Mouse (Mus musculus) erythroblast, embryonic 14.5 days (primary cell): ENCODE data around the gene Pon1. TPM values are rescaled to one million over a fixed set of nuclear protein-coding genes. Genes with fewer than 3 reads are reported as not detected.

Experiments
- H3K27me3 ChIP-seq: 2 replicates; pipeline ENCODE4 v1.6.1; 2012; ENCODE audit warnings: inconsistent platforms; ENCODE audit not compliant: control insufficient read depth
- H3K36me3 ChIP-seq: 2 replicates; pipeline ENCODE4 v1.6.1; 2012; ENCODE audit warnings: mild to moderate bottlenecking, inconsistent platforms; ENCODE audit not compliant: control insufficient read depth
- H3K4me1 ChIP-seq: 2 replicates; pipeline ENCODE4 v1.6.1; 2012; ENCODE audit warnings: inconsistent platforms; ENCODE audit not compliant: control insufficient read depth
- H3K4me3 ChIP-seq: replicated peaks from 2 replicates; pipeline ENCODE3; 2012; ENCODE audit warnings: moderate library complexity, mild to moderate bottlenecking, inconsistent platforms
- H3K9me3 ChIP-seq: 2 replicates; pipeline ENCODE4 v1.6.1; 2012; ENCODE audit warnings: low read length, inconsistent platforms, mixed read lengths; ENCODE audit not compliant: control insufficient read depth
- GATA1 ChIP-seq: IDR thresholded peaks from 2 replicates; pipeline ENCODE4 v1.6.1; 2012; ENCODE audit warnings: low read length, inconsistent platforms, mixed read lengths
- TAL1 ChIP-seq: IDR thresholded peaks from 3 replicates; pipeline ENCODE4 v1.6.1; 2012; ENCODE audit warnings: low read length, inconsistent platforms, mixed read lengths
- polyA plus RNA-seq: library from polyadenylated mRNA; stranded (reverse); fragments of >175 nt; gene quantifications from 2 replicates; pipeline ENCODE4 v1.2.3, GENCODE M21; 2012

Pon1 gene
- polyA plus RNA-seq, 1 experiment, result not detected

GRCm38 (mm10) chr6:5186229-5186950, 7.4 kb downstream of the Pon1 start:
- Histone ChIP-seq H3K27me3 (peaks cover 45% of the 10 kb centered on the region), H3K9me3 (no peaks in the 10 kb centered on the region), H3K36me3 (no peaks in the 10 kb centered on the region; the same call in 1 of the 2 replicates), H3K4me1 (peaks cover 32% of the 10 kb centered on the region), H3K4me3 (no peak overlapping the region)
- TF ChIP-seq GATA1 (peak; percentile 62), TAL1 (peak; percentile 64)

- Histone ChIP-seq H3K36me3 (no peaks in the 10 kb centered on the region; the same call in 1 of the 2 replicates), H3K4me1 (peaks cover 11% of the 10 kb centered on the region), H3K27me3 (peaks cover 52% of the 10 kb centered on the region), H3K4me3 (no peak overlapping the region), H3K9me3 (no peaks in the 10 kb centered on the region)
- no peak for TF ChIP-seq GATA1
- TF ChIP-seq TAL1, result no peak
These were observed 13.1 kb downstream of the Pon1 start for GRCm38 (mm10) chr6:5180645-5181044.

- peaks cover 66% of the 10 kb centered on the region for H3K27me3 ChIP-seq
- no peak overlapping the region for H3K4me3 ChIP-seq
- H3K4me1 ChIP-seq, result peaks cover 2% of the 10 kb centered on the region; the same call in 1 of the 2 replicates
- TF ChIP-seq GATA1 (no peak), TAL1 (no peak)
- no peaks in the 10 kb centered on the region for H3K9me3 ChIP-seq
- no peaks in the 10 kb centered on the region for H3K36me3 ChIP-seq
These were observed 14.6 kb downstream of the Pon1 start for GRCm38 (mm10) chr6:5179189-5179588.

- TF ChIP-seq TAL1 (no peak), GATA1 (no peak)
- peaks cover 71% of the 10 kb centered on the region for H3K27me3 ChIP-seq
- H3K36me3 ChIP-seq, result no peaks in the 10 kb centered on the region
- no peaks in the 10 kb centered on the region for H3K9me3 ChIP-seq
- H3K4me3 ChIP-seq, result no peak overlapping the region
- peaks cover 2% of the 10 kb centered on the region; the same call in 1 of the 2 replicates for H3K4me1 ChIP-seq
These were observed 15.5 kb downstream of the Pon1 start for GRCm38 (mm10) chr6:5177967-5178891.

GRCm38 (mm10) chr6:5174179-5174812, 19.4 kb downstream of the Pon1 start:
- Histone ChIP-seq H3K36me3 (no peaks in the 10 kb centered on the region), H3K4me3 (no peak overlapping the region), H3K27me3 (peaks cover 59% of the 10 kb centered on the region), H3K4me1 (no peaks in the 10 kb centered on the region), H3K9me3 (no peaks in the 10 kb centered on the region)
- no peak for TF ChIP-seq TAL1
- no peak for TF ChIP-seq GATA1

GRCm38 (mm10) chr6:5172571-5172970, 21.2 kb downstream of the Pon1 start:
- H3K36me3 ChIP-seq, result no peaks in the 10 kb centered on the region
- TF ChIP-seq GATA1 (no peak), TAL1 (no peak)
- H3K9me3 ChIP-seq, result no peaks in the 10 kb centered on the region
- peaks cover 60% of the 10 kb centered on the region for H3K27me3 ChIP-seq
- H3K4me3 ChIP-seq, result no peak overlapping the region
- H3K4me1 ChIP-seq, result peaks cover 3% of the 10 kb centered on the region

- Histone ChIP-seq H3K27me3 (peaks cover 63% of the 10 kb centered on the region), H3K36me3 (no peaks in the 10 kb centered on the region), H3K9me3 (no peaks in the 10 kb centered on the region), H3K4me1 (peaks cover 11% of the 10 kb centered on the region), H3K4me3 (no peak overlapping the region)
- no peak for TF ChIP-seq GATA1
- TF ChIP-seq TAL1, result no peak
These were observed 22.3 kb downstream of the Pon1 start for GRCm38 (mm10) chr6:5171418-5171817.

- Histone ChIP-seq H3K27me3 (peaks cover 37% of the 10 kb centered on the region), H3K4me1 (peaks cover 35% of the 10 kb centered on the region), H3K4me3 (no peak overlapping the region), H3K9me3 (no peaks in the 10 kb centered on the region), H3K36me3 (no peaks in the 10 kb centered on the region)
- TF ChIP-seq TAL1 (no peak), GATA1 (no peak)
These were observed 25.6 kb downstream of the Pon1 start for GRCm38 (mm10) chr6:5168158-5168557.
